Mouse (Mus musculus) limb, embryonic 14.5 days (tissue): ENCODE data around the gene Sox1. TPM values are rescaled to one million over a fixed set of nuclear protein-coding genes. Genes with fewer than 3 reads are reported as not detected.

ENCODE experiments used
- ATAC-seq: fragments of 200-750 bp; cut with Nextera tagmentation; 2 replicates; pipeline ENCODE4 v1.8.0; 2017; ENCODE audit warnings: low read depth, moderate number of reproducible peaks, moderate TSS enrichment; ENCODE audit not compliant: low FRiP score
- DNase-seq: peaks from one replicate; pipeline ENCODE4 v3.0.0-alpha.2; 2015; ENCODE audit warnings: low spot score
- H3K27ac ChIP-seq: fragments of 300-500 bp; sonication (generic); replicated peaks from 2 replicates; pipeline ENCODE4 v1.5.1; 2014; ENCODE audit warnings: low read depth, mild to moderate bottlenecking, low read length, moderate library complexity, mixed read lengths
- H3K27me3 ChIP-seq: fragments of 300-500 bp; sonication (generic); 2 replicates; pipeline ENCODE4 v1.6.1; 2014; ENCODE audit warnings: low read length, mixed read lengths; ENCODE audit not compliant: control insufficient read depth, insufficient read depth
- H3K36me3 ChIP-seq: fragments of 300-500 bp; sonication (generic); 2 replicates; pipeline ENCODE4 v1.6.1; 2014; ENCODE audit warnings: mild to moderate bottlenecking, low read length, moderate library complexity, mixed read lengths; ENCODE audit not compliant: control insufficient read depth, insufficient read depth
- H3K4me1 ChIP-seq: fragments of 300-500 bp; sonication (generic); 2 replicates; pipeline ENCODE4 v1.6.1; 2014; ENCODE audit warnings: antibody characterized with exemption, low read length, mixed read lengths; ENCODE audit not compliant: control insufficient read depth, insufficient read depth
- H3K4me2 ChIP-seq: fragments of 300-500 bp; sonication (generic); replicated peaks from 2 replicates; pipeline ENCODE4 v1.6.1; 2014; ENCODE audit warnings: low read depth, mild to moderate bottlenecking, low read length, moderate library complexity; ENCODE audit not compliant: severe bottlenecking
- H3K4me3 ChIP-seq: fragments of 300-500 bp; sonication (generic); replicated peaks from 2 replicates; pipeline ENCODE4 v1.5.1; 2014; ENCODE audit warnings: low read length
- H3K9ac ChIP-seq: fragments of 300-500 bp; sonication (generic); 2 replicates; pipeline ENCODE4 v1.6.1; 2014; ENCODE audit warnings: mild to moderate bottlenecking, low read depth, low read length, moderate library complexity; ENCODE audit not compliant: severe bottlenecking
- H3K9me3 ChIP-seq: fragments of 300-500 bp; sonication (generic); 2 replicates; pipeline ENCODE4 v1.6.1; 2016; ENCODE audit warnings: low read length; ENCODE audit not compliant: control insufficient read depth
- POLR2A ChIP-seq: fragments of 200-500 bp; IDR thresholded peaks from 2 replicates; pipeline ENCODE4 v1.8.0; 2012; ENCODE audit warnings: inconsistent platforms, mild to moderate bottlenecking, moderate library complexity, borderline replicate concordance; ENCODE audit not compliant: insufficient read depth, insufficient read length; ENCODE audit errors: extremely low read depth
- WGBS: fragments of 180-500 bp; shearing (Covaris S2); extraction: QIAGEN DNeasy Blood & Tissue Kit; methylation state at CpG from one replicate; pipeline ENCODE4 v1.1.7; 2014; 5-methylcytosine and 5-hydroxymethylcytosine counted together
- polyA plus RNA-seq, 2 experiments: library from polyadenylated mRNA; depleted of rRNA in 1 of 2; stranded (reverse) in 1 of 2; unstranded in 1 of 2; fragments of >200 nt; fragmentation: Nextera tagmentation in 1 of 2; extraction: Ambion mirVana in 1 of 2; gene quantifications; 2 replicates each; pipeline versions ENCODE4 v1.2.1 to v1.2.3; 2012 to 2014

Sox1 gene
- polyA plus RNA-seq, 2 experiments = 0.13 TPM; not detected in 1

GRCm38 (mm10) chr8:12394385-12395000 is 602 bp upstream of the Sox1 start:
- TF ChIP-seq POLR2A = no peak
- H3K27me3 ChIP-seq = peaks cover 98% of the 10 kb centered on the region
- H3K4me1 ChIP-seq = peaks cover 14% of the 10 kb centered on the region
- no peaks in the 10 kb centered on the region for H3K36me3 ChIP-seq
- H3K9ac ChIP-seq = no peak overlapping the region
- DNase-seq = no peak
- 2% methylated on average over 22 of the region's 22 CpGs for WGBS
- peak overlapping the region; percentile 57 for H3K4me2 ChIP-seq
- H3K4me3 ChIP-seq = peak overlapping the region; percentile 35
- H3K9me3 ChIP-seq = no peaks in the 10 kb centered on the region
- no peak overlapping the region for H3K27ac ChIP-seq
- ATAC-seq = no peak

GRCm38 (mm10) chr8:12396501-12397345 is 1.6 kb downstream of the Sox1 start:
- no peak overlapping the region for H3K27ac ChIP-seq
- H3K4me1 ChIP-seq = peaks cover 14% of the 10 kb centered on the region
- under 1% methylated on average over 62 of the region's 118 CpGs for WGBS
- H3K4me3 ChIP-seq = peak overlapping the region; percentile 35
- no peak overlapping the region for H3K9ac ChIP-seq
- DNase-seq (no peak), ATAC-seq (no peak)
- peaks cover 94% of the 10 kb centered on the region for H3K27me3 ChIP-seq
- no peaks in the 10 kb centered on the region for H3K9me3 ChIP-seq
- H3K4me2 ChIP-seq = peak overlapping the region; percentile 41
- H3K36me3 ChIP-seq = no peaks in the 10 kb centered on the region
- no peak for TF ChIP-seq POLR2A

- DNase-seq = no peak
- Histone ChIP-seq H3K27ac (no peak overlapping the region), H3K36me3 (no peaks in the 10 kb centered on the region), H3K4me1 (peaks cover 14% of the 10 kb centered on the region), H3K9ac (no peak overlapping the region), H3K4me2 (peak overlapping the region; percentile 41; the same call in 1 of the 2 replicates), H3K4me3 (peak overlapping the region; percentile 35), H3K27me3 (peaks cover 94% of the 10 kb centered on the region), H3K9me3 (no peaks in the 10 kb centered on the region)
- no peak for TF ChIP-seq POLR2A
- WGBS = 2% methylated on average over 22 of the region's 59 CpGs
- no peak for ATAC-seq
Measured at GRCm38 (mm10) chr8:12397346-12397925, 2.3 kb downstream of the Sox1 start.

- no peak overlapping the region for H3K4me3 ChIP-seq
- no peak overlapping the region for H3K9ac ChIP-seq
- ATAC-seq (no peak), DNase-seq (no peak)
- H3K27me3 ChIP-seq = peaks cover 94% of the 10 kb centered on the region
- no peak for TF ChIP-seq POLR2A
- no peaks in the 10 kb centered on the region for H3K36me3 ChIP-seq
- no peaks in the 10 kb centered on the region for H3K9me3 ChIP-seq
- peaks cover 14% of the 10 kb centered on the region for H3K4me1 ChIP-seq
- no peak overlapping the region for H3K27ac ChIP-seq
- 1% methylated on average over 21 of the region's 21 CpGs for WGBS
- H3K4me2 ChIP-seq = no peak overlapping the region
Measured at GRCm38 (mm10) chr8:12398011-12398945, 3.2 kb downstream of the Sox1 start.
